Mouse (Mus musculus): ENCODE measurements around the gene Myl6. TPM values are rescaled to one million over a fixed set of nuclear protein-coding genes. Genes with fewer than 3 reads are reported as not detected.

Gene Myl6
- total RNA-seq, 1 experiment from 2014 or later, result 800 TPM

Small RNAs within 50 kb of the gene (microRNA-seq; reads per million reads assigned to microRNA genes)
- 0 to 0.43 reads per million in 2 experiments for gene Mir6916
- 0.43 to 0.76 reads per million in 2 experiments for gene Mir8105

Other genes with a start within 250 kb of the Myl6 start
- gene Apon, start 240.0 kb downstream of the Myl6 start, total RNA-seq (2021), result 2.0 and 46.2 TPM in 2 replicates
- 10.4 and 138 TPM in 2 replicates for gene Apof, start 225.5 kb downstream of the Myl6 start, total RNA-seq (2021)
- gene Stat2, start 223.6 kb downstream of the Myl6 start, total RNA-seq (2021), result 22.0 and 25.3 TPM in 2 replicates
- gene Il23a, start 195.4 kb downstream of the Myl6 start, total RNA-seq (2021), result 0.26 TPM in 1 of 2 replicates, not detected in the other
- gene Pan2, start 190.8 kb downstream of the Myl6 start, total RNA-seq (2021), result 22.2 and 27.0 TPM in 2 replicates
- 150 and 152 TPM in 2 replicates for gene Cnpy2, start 171.7 kb downstream of the Myl6 start, total RNA-seq (2021)
- 918 and 1,019 TPM in 2 replicates for gene Cs, start 156.4 kb downstream of the Myl6 start, total RNA-seq (2021)
- gene Coq10a, start 125.1 kb downstream of the Myl6 start, total RNA-seq (2021), result 103 and 111 TPM in 2 replicates
- 66.7 and 66.9 TPM in 2 replicates for gene Ankrd52, start 117.0 kb downstream of the Myl6 start, total RNA-seq (2021)
- 0.78 TPM in 1 of 2 replicates, not detected in the other for gene Slc39a5, start 92.9 kb downstream of the Myl6 start, total RNA-seq (2021)
- gene Nabp2, start 82.7 kb downstream of the Myl6 start, total RNA-seq (2021), result 59.8 and 65.2 TPM in 2 replicates
- gene Rnf41, start 82.5 kb downstream of the Myl6 start, total RNA-seq (2021), result 38.4 and 40.2 TPM in 2 replicates
- gene Smarcc2, start 34.9 kb downstream of the Myl6 start, total RNA-seq (2021), result 107 and 108 TPM in 2 replicates
- 4.7 and 5.0 TPM in 2 replicates for gene Myl6b, start 4.5 kb upstream of the Myl6 start, total RNA-seq (2021)
- gene Esyt1, start 31.7 kb upstream of the Myl6 start, total RNA-seq (2021), result 28.5 and 36.9 TPM in 2 replicates
- gene Zc3h10, start 53.6 kb upstream of the Myl6 start, total RNA-seq (2021), result 12.6 and 13.5 TPM in 2 replicates
- gene Rpl41, start 55.2 kb upstream of the Myl6 start, total RNA-seq (2021), result 2,356 and 2,777 TPM in 2 replicates
- 93.5 and 107 TPM in 2 replicates for gene Pa2g4, start 71.8 kb upstream of the Myl6 start, total RNA-seq (2021)
- 4.4 and 9.1 TPM in 2 replicates for gene Erbb3, start 95.5 kb upstream of the Myl6 start, total RNA-seq (2021)
- gene Rps26, start 132.6 kb upstream of the Myl6 start, total RNA-seq (2021), result 748 and 849 TPM in 2 replicates
- 0.74 and 2.0 TPM in 2 replicates for gene Ikzf4, start 151.8 kb upstream of the Myl6 start, total RNA-seq (2021)
- gene Suox, start 179.9 kb upstream of the Myl6 start, total RNA-seq (2021), result 22.1 and 30.0 TPM in 2 replicates
- gene Rab5b, start 202.1 kb upstream of the Myl6 start, total RNA-seq (2021), result 91.4 and 96.4 TPM in 2 replicates
- gene Pmel, start 210.1 kb upstream of the Myl6 start, total RNA-seq (2021), result 1.5 and 2.3 TPM in 2 replicates
- 30.7 and 31.1 TPM in 2 replicates for gene Cdk2, start 210.9 kb upstream of the Myl6 start, total RNA-seq (2021)

Data from adrenal gland, postnatal 14 days (tissue).